Mouse (Mus musculus) lung, embryonic 14.5 days (tissue): ENCODE measurements around the gene Htra2. TPM values are rescaled to one million over a fixed set of nuclear protein-coding genes. Genes with fewer than 3 reads are reported as not detected.

Experiments used
- ATAC-seq: fragments of 200-750 bp; cut with Nextera tagmentation; 2 replicates; pipeline ENCODE4 v1.8.0; 2017; ENCODE audit warnings: mild to moderate bottlenecking, moderate TSS enrichment, moderate library complexity; ENCODE audit not compliant: insufficient read depth
- DNase-seq: peaks from one replicate; pipeline ENCODE4 v3.0.0-alpha.2; 2015
- H3K27ac ChIP-seq: fragments of 300-500 bp; sonication (generic); 2 replicates; pipeline ENCODE4 v1.5.1; 2014; ENCODE audit warnings: low read depth, mild to moderate bottlenecking, moderate library complexity
- H3K27me3 ChIP-seq: fragments of 300-500 bp; sonication (generic); 2 replicates; pipeline ENCODE4 v1.6.1; 2014; ENCODE audit warnings: low read length, control low read depth; ENCODE audit not compliant: insufficient read depth
- H3K36me3 ChIP-seq: fragments of 300-500 bp; sonication (generic); 2 replicates; pipeline ENCODE4 v1.6.1; 2014; ENCODE audit warnings: control low read depth; ENCODE audit not compliant: insufficient read depth
- H3K4me1 ChIP-seq: fragments of 300-500 bp; sonication (generic); 2 replicates; pipeline ENCODE4 v1.6.1; 2014; ENCODE audit warnings: antibody characterized with exemption, control low read depth; ENCODE audit not compliant: insufficient read depth
- H3K4me2 ChIP-seq: fragments of 300-500 bp; sonication (generic); 2 replicates; pipeline ENCODE4 v1.6.1; 2014; ENCODE audit warnings: mild to moderate bottlenecking
- H3K4me3 ChIP-seq: fragments of 300-500 bp; sonication (generic); 2 replicates; pipeline ENCODE4 v1.5.1; 2014; ENCODE audit warnings: low read depth, low read length
- H3K9ac ChIP-seq: fragments of 300-500 bp; sonication (generic); 2 replicates; pipeline ENCODE4 v1.6.1; 2014
- H3K9me3 ChIP-seq: fragments of 300-500 bp; sonication (generic); 2 replicates; pipeline ENCODE4 v1.6.1; 2016; ENCODE audit warnings: low read depth, low read length, control low read depth
- CTCF ChIP-seq: IDR thresholded peaks from 2 replicates; pipeline ENCODE4 v1.5.1; 2016; ENCODE audit warnings: antibody characterized with exemption, low read depth
- WGBS: fragments of 180-500 bp; shearing (Covaris S2); extraction: QIAGEN DNeasy Blood & Tissue Kit; methylation state at CpG from one replicate; pipeline ENCODE4 v1.1.7; 2014; 5-methylcytosine and 5-hydroxymethylcytosine counted together
- polyA plus RNA-seq: library from polyadenylated mRNA; unstranded; fragments of >200 nt; fragmentation: Nextera tagmentation; extraction: Ambion mirVana; gene quantifications from 2 replicates; pipeline ENCODE4 v1.2.1, GENCODE M21; 2014

The Htra2 gene
- polyA plus RNA-seq, 1 experiment from 2014 or later: 44.0 TPM

DNA sequence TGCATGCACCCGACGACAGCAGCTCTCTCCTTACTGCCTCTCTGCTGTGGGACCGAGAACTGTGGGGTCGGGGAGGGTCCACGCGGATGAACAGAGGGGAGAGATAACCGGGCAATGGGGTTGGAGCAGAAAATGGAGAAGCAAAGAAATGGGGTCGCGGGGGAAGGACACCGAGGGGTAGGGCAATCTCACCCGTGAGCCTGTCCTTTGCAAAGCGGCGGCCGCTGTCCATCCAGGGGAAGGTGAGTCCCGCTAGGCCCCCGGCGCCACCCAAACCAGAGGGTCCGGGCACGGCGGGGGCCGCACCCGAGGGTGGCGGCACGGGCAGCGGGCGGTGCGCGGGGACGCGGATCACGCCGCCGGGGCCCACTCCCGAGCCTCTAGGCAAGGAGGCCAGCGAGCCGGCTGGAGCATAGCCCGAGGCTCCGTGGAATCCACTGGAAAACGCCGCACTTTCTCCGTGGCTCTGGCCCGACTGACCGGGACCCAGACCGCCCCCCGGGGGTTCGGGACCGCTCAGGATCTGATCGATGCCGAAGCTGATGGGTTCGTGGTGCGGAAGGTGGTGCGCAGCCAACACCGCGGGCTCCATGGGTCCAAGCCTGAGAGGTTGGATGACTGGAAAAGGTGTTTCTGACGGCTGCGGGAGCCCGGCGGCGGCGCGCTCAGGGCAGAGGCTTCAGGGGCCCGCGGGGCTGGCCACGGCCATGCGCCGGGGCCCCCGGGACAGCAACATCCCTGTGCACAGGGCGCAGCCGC is 14.6 kb upstream of the Htra2 start:
- TF ChIP-seq CTCF: no peak
- no peak for DNase-seq

GRCm38 (mm10) chr6:83068706-83069487 is 13.8 kb upstream of the Htra2 start:
- no peak for TF ChIP-seq CTCF
- peak overlapping the region; percentile 27 for H3K4me3 ChIP-seq
- H3K9me3 ChIP-seq: no peaks in the 10 kb centered on the region
- WGBS: under 1% methylated on average over 81 of the region's 81 CpGs
- ATAC-seq: no peak
- H3K36me3 ChIP-seq: no peaks in the 10 kb centered on the region
- peak overlapping the region; percentile 50 for H3K4me2 ChIP-seq
- no peak overlapping the region for H3K27ac ChIP-seq
- no peak for DNase-seq
- peaks cover 95% of the 10 kb centered on the region for H3K27me3 ChIP-seq
- no peaks in the 10 kb centered on the region for H3K4me1 ChIP-seq
- no peak overlapping the region for H3K9ac ChIP-seq

More for the DNA sequence above, 14.6 kb upstream of the Htra2 start:
- Histone ChIP-seq H3K27ac (no peak overlapping the region), H3K9me3 (no peaks in the 10 kb centered on the region), H3K4me3 (peak overlapping the region; percentile 27; the same call in 1 of the 2 replicates), H3K9ac (no peak overlapping the region), H3K4me2 (peak overlapping the region; percentile 36), H3K4me1 (no peaks in the 10 kb centered on the region), H3K27me3 (peaks cover 95% of the 10 kb centered on the region), H3K36me3 (no peaks in the 10 kb centered on the region)
- 0 out of 2 replicates have a peak, but pooled peaks have one; percentile 3 for ATAC-seq
- WGBS: 2% methylated on average over 68 of the region's 69 CpGs

- Histone ChIP-seq H3K4me2 (no peak overlapping the region), H3K27ac (no peak overlapping the region), H3K4me3 (peak overlapping the region; percentile 27; the same call in 1 of the 2 replicates), H3K36me3 (no peaks in the 10 kb centered on the region), H3K4me1 (no peaks in the 10 kb centered on the region), H3K27me3 (peaks cover 96% of the 10 kb centered on the region), H3K9ac (no peak overlapping the region), H3K9me3 (no peaks in the 10 kb centered on the region)
- 3% methylated on average over 8 of the region's 8 CpGs for WGBS
- DNase-seq (no peak), ATAC-seq (no peak)
- TF ChIP-seq CTCF: no peak
Measured at GRCm38 (mm10) chr6:83068221-83068620, 13.1 kb upstream of the Htra2 start.

DNA sequence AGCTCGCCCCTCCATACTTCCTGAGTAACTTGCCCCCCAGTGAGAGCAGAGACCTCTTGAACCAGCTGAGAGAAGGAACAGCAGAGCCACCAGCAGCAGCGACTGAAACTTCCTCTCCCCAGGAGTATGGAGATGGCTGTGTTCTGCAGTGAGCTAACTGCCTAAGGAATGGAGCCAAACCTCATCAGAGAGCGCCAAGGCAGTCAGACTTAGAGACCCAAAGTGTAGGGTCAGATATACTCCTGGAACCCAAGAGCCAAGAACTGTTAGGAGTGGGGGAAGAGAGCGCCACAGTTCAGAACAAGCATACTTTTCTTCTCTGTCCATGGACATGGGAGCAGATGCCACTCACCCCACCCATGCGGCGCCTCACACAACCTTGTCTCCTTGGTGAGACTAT is 11.4 kb upstream of the Htra2 start:
- WGBS: 23% methylated on average over 6 of the region's 6 CpGs
- Histone ChIP-seq H3K27ac (no peak overlapping the region), H3K36me3 (no peaks in the 10 kb centered on the region), H3K4me1 (no peaks in the 10 kb centered on the region), H3K4me3 (no peak overlapping the region), H3K27me3 (peaks cover 97% of the 10 kb centered on the region), H3K9ac (no peak overlapping the region), H3K4me2 (no peak overlapping the region), H3K9me3 (no peaks in the 10 kb centered on the region)
- ATAC-seq (no peak), DNase-seq (no peak)
- no peak for TF ChIP-seq CTCF

DNA sequence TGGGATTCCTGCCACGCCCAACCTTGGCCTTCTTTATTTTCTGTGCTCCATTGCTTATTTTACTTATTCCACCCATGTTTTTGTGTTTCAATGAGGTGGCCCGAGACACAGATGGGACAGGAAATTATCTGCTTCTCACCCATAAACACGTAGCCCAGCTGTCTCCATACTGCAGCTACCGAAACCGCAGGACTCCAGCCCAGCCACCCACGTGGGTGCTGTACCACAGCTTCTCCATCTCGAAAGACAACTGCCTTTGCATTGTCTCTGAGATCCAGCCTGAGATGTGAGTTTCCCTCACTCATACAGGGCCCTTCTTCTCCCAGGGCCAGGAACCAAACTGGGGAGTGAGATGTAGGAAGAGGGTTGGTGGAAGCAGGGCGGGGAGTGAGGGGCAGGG is 10.9 kb upstream of the Htra2 start:
- Histone ChIP-seq H3K4me2 (no peak overlapping the region), H3K27ac (no peak overlapping the region), H3K9me3 (no peaks in the 10 kb centered on the region), H3K4me3 (no peak overlapping the region), H3K36me3 (no peaks in the 10 kb centered on the region), H3K27me3 (peaks cover 97% of the 10 kb centered on the region), H3K9ac (no peak overlapping the region), H3K4me1 (no peaks in the 10 kb centered on the region)
- TF ChIP-seq CTCF: no peak
- ATAC-seq: no peak
- no peak for DNase-seq
- 27% methylated on average over 8 of the region's 8 CpGs for WGBS

- no peak overlapping the region for H3K27ac ChIP-seq
- H3K36me3 ChIP-seq: peaks cover 23% of the 10 kb centered on the region
- H3K4me1 ChIP-seq: peaks cover 5% of the 10 kb centered on the region; the same call in 1 of the 2 replicates
- ATAC-seq (no peak), DNase-seq (no peak)
- 71% methylated on average over 2 of the region's 2 CpGs for WGBS
- TF ChIP-seq CTCF: no peak
- H3K9me3 ChIP-seq: no peaks in the 10 kb centered on the region
- H3K9ac ChIP-seq: no peak overlapping the region
- peaks cover 25% of the 10 kb centered on the region for H3K27me3 ChIP-seq
- no peak overlapping the region for H3K4me2 ChIP-seq
- H3K4me3 ChIP-seq: no peak overlapping the region
Measured at GRCm38 (mm10) chr6:83058725-83059124, 3.7 kb upstream of the Htra2 start.

- Histone ChIP-seq H3K4me3 (no peak within 1 kb of the TSS), H3K4me2 (no peak within 1 kb of the TSS), H3K9ac (no peak within 1 kb of the TSS), H3K27me3 (peaks cover 16% of the 10 kb centered on the region), H3K9me3 (no peaks in the 10 kb centered on the region), H3K27ac (no peak within 1 kb of the TSS), H3K36me3 (peaks cover 23% of the 10 kb centered on the region), H3K4me1 (peaks cover 5% of the 10 kb centered on the region; the same call in 1 of the 2 replicates)
- 43% methylated on average over 3 of the region's 3 CpGs for WGBS
- TF ChIP-seq CTCF: no peak
- no peak for ATAC-seq
- DNase-seq: peak; percentile 55
Measured at GRCm38 (mm10) chr6:83057790-83058189, 2.7 kb upstream of the Htra2 start, which contains the start of gene Dqx1. Gene Dqx1, plus strand, starts transcription at chr6:83057844.
